Mouse (Mus musculus) liver, embryonic 14.5 days (tissue): ENCODE results near the gene Ubtd1. TPM values are rescaled to one million over a fixed set of nuclear protein-coding genes. Genes with fewer than 3 reads are reported as not detected.
A peak's percentile ranks its signal among the peaks of the same experiment; 100 is the strongest.

Source experiments
- ATAC-seq: fragments of 200-750 bp; cut with Nextera tagmentation; 2 replicates; pipeline ENCODE4 v1.8.0; 2017; ENCODE audit warnings: moderate number of reproducible peaks, mild to moderate bottlenecking, moderate library complexity; ENCODE audit not compliant: insufficient read depth
- DNase-seq, 3 experiments: peaks; one replicate each; pipeline ENCODE4 v3.0.0-alpha.2; 2012 to 2013; ENCODE audit warnings: low read depth in 3 of 3, low spot score in 3 of 3
- H3K27ac ChIP-seq: fragments of 300-500 bp; sonication (generic); 2 replicates; pipeline ENCODE4 v1.5.1; 2014; ENCODE audit warnings: moderate library complexity, mild to moderate bottlenecking, control low read depth, inconsistent platforms
- H3K27me3 ChIP-seq: fragments of 300-500 bp; sonication (generic); 2 replicates; pipeline ENCODE4 v1.6.1; 2014; ENCODE audit warnings: mild to moderate bottlenecking, low read length, moderate library complexity; ENCODE audit not compliant: control insufficient read depth, insufficient read depth
- H3K36me3 ChIP-seq: fragments of 300-500 bp; sonication (generic); replicated peaks from 2 replicates; pipeline ENCODE4 v1.6.1; 2014; ENCODE audit warnings: low read depth; ENCODE audit not compliant: control insufficient read depth, insufficient read depth
- H3K4me1 ChIP-seq, 2 experiments: fragments of 200-500 bp in 1 of 2; fragments of 300-500 bp in 1 of 2; sonication (generic) in 1 of 2; replicated peaks; 2 replicates each; pipeline ENCODE4 v1.6.1; 2012 to 2014; ENCODE audit warnings: antibody characterized with exemption in 1 of 2, inconsistent platforms in 1 of 2, low read length in 1 of 2; ENCODE audit not compliant: control insufficient read depth in 2 of 2, insufficient read depth in 2 of 2
- H3K4me2 ChIP-seq: fragments of 300-500 bp; sonication (generic); 2 replicates; pipeline ENCODE4 v1.6.1; 2014; ENCODE audit warnings: low read depth, mild to moderate bottlenecking, control low read depth, moderate library complexity
- H3K4me3 ChIP-seq, 2 experiments: fragments of 200-500 bp in 1 of 2; fragments of 300-500 bp in 1 of 2; sonication (generic) in 1 of 2; 2 replicates each; pipeline ENCODE4 v1.5.1; 2012 to 2014; ENCODE audit warnings: low read depth in 2 of 2, low read length in 2 of 2, mild to moderate bottlenecking in 2 of 2, control low read depth in 1 of 2, inconsistent platforms in 1 of 2, moderate library complexity in 1 of 2; ENCODE audit not compliant: insufficient read depth in 1 of 2
- H3K9ac ChIP-seq: fragments of 300-500 bp; sonication (generic); replicated peaks from 2 replicates; pipeline ENCODE4 v1.6.1; 2014; ENCODE audit warnings: mild to moderate bottlenecking, control low read depth, moderate library complexity
- H3K9me3 ChIP-seq: fragments of 300-500 bp; sonication (generic); 2 replicates; pipeline ENCODE4 v1.6.1; 2016; ENCODE audit warnings: low read length, mixed read lengths; ENCODE audit not compliant: control insufficient read depth
- CTCF ChIP-seq: IDR thresholded peaks from 2 replicates; pipeline ENCODE4 v1.5.1; 2016; ENCODE audit warnings: antibody characterized with exemption, low read depth, control low read depth
- EP300 ChIP-seq: IDR thresholded peaks from 2 replicates; pipeline ENCODE4 v1.6.1; 2016; ENCODE audit warnings: antibody characterized with exemption, low read depth
- WGBS: fragments of 180-500 bp; shearing (Covaris S2); extraction: QIAGEN DNeasy Blood & Tissue Kit; methylation state at CpG from one replicate; pipeline ENCODE4 v1.1.7; 2014; ENCODE audit not compliant: insufficient replicate concordance; 5-methylcytosine and 5-hydroxymethylcytosine counted together
- polyA plus RNA-seq, 2 experiments: library from polyadenylated mRNA; depleted of rRNA in 1 of 2; stranded (reverse) in 1 of 2; unstranded in 1 of 2; fragments of >200 nt; fragmentation: Nextera tagmentation in 1 of 2; extraction: Ambion mirVana in 1 of 2; gene quantifications; 2 replicates each; pipeline versions ENCODE4 v1.2.1 to v1.2.3; 2012 to 2014

The Ubtd1 gene
- polyA plus RNA-seq, 2 experiments = 2.0 to 4.2 TPM

- Histone ChIP-seq H3K27me3 (no peaks in the 10 kb centered on the region), H3K9ac (no peak overlapping the region), H3K36me3 (no peaks in the 10 kb centered on the region), H3K4me2 (no peak overlapping the region), H3K27ac (no peak overlapping the region), H3K4me1 (peaks cover 0 to 15% of the 10 kb centered on the region in 2 experiments; a peak in 3 of 4 replicates), H3K9me3 (no peaks in the 10 kb centered on the region), H3K4me3 (no peak overlapping the region)
- TF ChIP-seq EP300 (no peak), CTCF (no peak)
- 67% methylated on average over 2 of the region's 2 CpGs for WGBS
- DNase-seq (no peak), ATAC-seq (no peak)
These were observed 93.5 kb downstream of the Ubtd1 start for GRCm38 (mm10) chr19:42075051-42075450.

- H3K27ac ChIP-seq = no peak overlapping the region
- ATAC-seq = no peak
- 84% methylated on average over 16 of the region's 16 CpGs for WGBS
- H3K9ac ChIP-seq = no peak overlapping the region
- H3K36me3 ChIP-seq = no peaks in the 10 kb centered on the region
- H3K4me2 ChIP-seq = no peak overlapping the region
- no peak for DNase-seq
- no peaks in the 10 kb centered on the region for H3K27me3 ChIP-seq
- no peak overlapping the region for H3K4me3 ChIP-seq
- TF ChIP-seq CTCF (no peak), EP300 (no peak)
- H3K4me1 ChIP-seq = peaks cover 0 to 15% of the 10 kb centered on the region in 2 experiments; a peak in 3 of 4 replicates
- no peaks in the 10 kb centered on the region for H3K9me3 ChIP-seq
These were observed 94.4 kb downstream of the Ubtd1 start for GRCm38 (mm10) chr19:42075992-42076391.

GRCm38 (mm10) chr19:42078566-42078965, 97.0 kb downstream of the Ubtd1 start:
- TF ChIP-seq EP300 (no peak), CTCF (no peak)
- Histone ChIP-seq H3K4me2 (no peak overlapping the region), H3K27ac (no peak overlapping the region), H3K27me3 (no peaks in the 10 kb centered on the region), H3K4me1 (peaks cover 0 to 9% of the 10 kb centered on the region in 2 experiments; a peak in 3 of 4 replicates), H3K4me3 (no peak overlapping the region), H3K36me3 (no peaks in the 10 kb centered on the region), H3K9me3 (no peaks in the 10 kb centered on the region), H3K9ac (no peak overlapping the region)
- 78% methylated on average over 8 of the region's 8 CpGs for WGBS
- no peak for ATAC-seq
- no peak for DNase-seq

- DNase-seq (peak in 1 of 3 experiments; percentile 26), ATAC-seq (no peak)
- 52% methylated on average over 12 of the region's 12 CpGs for WGBS
- Histone ChIP-seq H3K27me3 (no peaks in the 10 kb centered on the region), H3K9me3 (no peaks in the 10 kb centered on the region), H3K4me1 (peaks cover 0 to 9% of the 10 kb centered on the region in 2 experiments; a peak in 3 of 4 replicates), H3K36me3 (no peaks in the 10 kb centered on the region), H3K4me2 (no peak overlapping the region), H3K4me3 (no peak overlapping the region), H3K9ac (no peak overlapping the region), H3K27ac (no peak overlapping the region)
- peak; percentile 65 for TF ChIP-seq EP300
- TF ChIP-seq CTCF = no peak
These were observed 97.4 kb downstream of the Ubtd1 start for GRCm38 (mm10) chr19:42079006-42079405.

GRCm38 (mm10) chr19:42079950-42080349, 98.4 kb downstream of the Ubtd1 start:
- 67% methylated on average over 5 of the region's 5 CpGs for WGBS
- no peak overlapping the region for H3K4me3 ChIP-seq
- peaks cover 0 to 9% of the 10 kb centered on the region in 2 experiments; a peak in 3 of 4 replicates for H3K4me1 ChIP-seq
- H3K9ac ChIP-seq = no peak overlapping the region
- H3K36me3 ChIP-seq = no peaks in the 10 kb centered on the region
- no peak overlapping the region for H3K4me2 ChIP-seq
- TF ChIP-seq EP300 (no peak), CTCF (no peak)
- H3K27me3 ChIP-seq = no peaks in the 10 kb centered on the region
- H3K9me3 ChIP-seq = no peaks in the 10 kb centered on the region
- ATAC-seq (no peak), DNase-seq (no peak)
- H3K27ac ChIP-seq = no peak overlapping the region
